Mouse (Mus musculus) gastrocnemius, adult 2 months (tissue): Measurements from ENCODE around the gene Bid. TPM values are rescaled to one million over a fixed set of nuclear protein-coding genes. Genes with fewer than 3 reads are reported as not detected.
A peak's percentile ranks its signal among the peaks of the same experiment; 100 is the strongest.
"Not testable (repeated sequence)": the region's sequence is repeated elsewhere in the genome, so short reads cannot be mapped to it uniquely, and the experiment has no call there.

ENCODE experiments used
- DNase-seq: peaks from one replicate; pipeline ENCODE4 v3.0.0; 2022
- H3K27ac ChIP-seq: fragments of 200-600 bp; 2 replicates; pipeline ENCODE4 v1.8.1; 2022; ENCODE audit warnings: mild to moderate bottlenecking
- H3K4me3 ChIP-seq: fragments of 200-600 bp; 2 replicates; pipeline ENCODE4 v1.8.1; 2022; ENCODE audit warnings: mild to moderate bottlenecking, moderate library complexity
- CTCF ChIP-seq: fragments of 200-600 bp; IDR thresholded peaks from 2 replicates; pipeline ENCODE4 v1.8.1; 2022; ENCODE audit warnings: antibody characterized with exemption, mild to moderate bottlenecking, moderate library complexity
- intact Hi-C: fragments of 180-260 bp; cut with DNase I; formaldehyde crosslinking; loops from one replicate; pipeline ENCODE4 v1.15.1; 2025
- total RNA-seq, 2 experiments: library from RNA; stranded (reverse); gene quantifications; 2 replicates each; pipeline ENCODE4 v1.2.3; 2021

Gene Bid
- total RNA-seq, 2 experiments from 2014 or later = 0.45 to 0.89 TPM

DNA sequence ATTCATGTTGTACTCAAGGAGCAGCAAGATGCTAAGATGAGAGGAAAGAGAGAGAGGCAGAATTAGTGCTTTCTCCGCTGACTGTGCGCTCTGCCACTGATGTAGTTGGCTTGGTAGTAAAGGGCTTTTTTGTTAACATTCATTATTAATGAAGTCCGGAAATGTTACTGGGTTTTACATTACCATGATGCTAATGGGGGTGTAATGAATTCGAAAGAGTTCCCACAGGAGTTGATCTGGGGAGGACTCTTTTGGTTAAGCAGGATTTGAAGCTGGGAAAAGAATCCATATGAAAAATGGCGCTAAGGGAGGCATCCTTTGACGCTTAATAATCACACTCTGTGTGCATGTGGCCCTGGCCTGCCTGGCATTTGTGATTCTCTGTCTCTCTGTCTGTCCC is 32.2 kb downstream of the Bid start:
- no peak for TF ChIP-seq CTCF
- DNase-seq = no peak
- intact Hi-C loops = no loop called here
- Histone ChIP-seq H3K4me3 (no peak overlapping the region), H3K27ac (no peak overlapping the region)

- no peak for DNase-seq
- intact Hi-C loops = no loop called here
- no peak for TF ChIP-seq CTCF
- H3K27ac ChIP-seq = no peak overlapping the region
- no peak overlapping the region for H3K4me3 ChIP-seq
Observed at GRCm38 (mm10) chr6:120879046-120879445, 37.6 kb downstream of the Bid start.

DNA sequence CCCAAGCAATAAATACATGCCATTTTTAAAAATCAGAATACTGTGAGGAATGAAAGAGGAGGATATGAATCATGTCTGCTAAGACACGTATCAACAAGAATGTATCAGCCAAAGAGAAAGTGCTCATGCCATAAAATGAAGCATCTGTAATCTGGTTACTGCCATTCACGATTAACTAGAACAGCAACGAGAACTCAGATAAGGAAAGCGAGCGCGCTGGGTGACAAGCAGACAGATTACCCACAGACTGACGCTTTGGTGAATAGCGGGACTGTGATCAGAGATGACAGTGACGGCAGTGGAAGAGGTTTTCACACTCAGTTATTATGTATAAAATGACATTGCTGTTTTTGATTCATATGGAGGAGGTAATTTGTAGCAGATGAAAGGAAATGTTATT is 42.8 kb downstream of the Bid start:
- TF ChIP-seq CTCF = no peak
- H3K27ac ChIP-seq = no peak overlapping the region
- H3K4me3 ChIP-seq = no peak overlapping the region
- intact Hi-C loops = no loop called here
- no peak for DNase-seq

- no peak overlapping the region for H3K27ac ChIP-seq
- no peak for DNase-seq
- TF ChIP-seq CTCF = no peak
- intact Hi-C loops = no loop called here
- H3K4me3 ChIP-seq = no peak overlapping the region
Observed at GRCm38 (mm10) chr6:120871286-120871685, 45.4 kb downstream of the Bid start.

DNA sequence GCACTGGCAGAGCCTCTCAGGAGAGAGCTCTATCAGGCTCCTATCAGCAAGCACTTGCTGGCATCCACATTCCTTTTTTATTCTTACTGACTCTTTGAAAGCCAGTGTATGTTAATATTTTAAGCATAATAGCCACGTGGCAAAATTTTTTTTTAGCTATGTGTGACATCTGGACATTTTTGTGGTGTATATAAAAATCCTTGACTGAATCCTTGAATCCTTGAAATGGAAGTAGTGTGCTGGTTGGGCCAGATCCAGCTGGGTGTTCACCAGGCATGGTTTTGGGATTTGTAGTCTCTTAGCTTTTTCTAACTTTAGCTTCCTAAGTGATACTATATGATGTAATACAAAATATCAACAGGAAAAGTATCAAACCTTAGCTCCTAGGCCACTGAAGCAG is 47.8 kb downstream of the Bid start:
- no peak for TF ChIP-seq CTCF
- DNase-seq = no peak
- H3K27ac ChIP-seq = no peak overlapping the region
- no peak overlapping the region for H3K4me3 ChIP-seq
- intact Hi-C loops = no loop called here

DNA sequence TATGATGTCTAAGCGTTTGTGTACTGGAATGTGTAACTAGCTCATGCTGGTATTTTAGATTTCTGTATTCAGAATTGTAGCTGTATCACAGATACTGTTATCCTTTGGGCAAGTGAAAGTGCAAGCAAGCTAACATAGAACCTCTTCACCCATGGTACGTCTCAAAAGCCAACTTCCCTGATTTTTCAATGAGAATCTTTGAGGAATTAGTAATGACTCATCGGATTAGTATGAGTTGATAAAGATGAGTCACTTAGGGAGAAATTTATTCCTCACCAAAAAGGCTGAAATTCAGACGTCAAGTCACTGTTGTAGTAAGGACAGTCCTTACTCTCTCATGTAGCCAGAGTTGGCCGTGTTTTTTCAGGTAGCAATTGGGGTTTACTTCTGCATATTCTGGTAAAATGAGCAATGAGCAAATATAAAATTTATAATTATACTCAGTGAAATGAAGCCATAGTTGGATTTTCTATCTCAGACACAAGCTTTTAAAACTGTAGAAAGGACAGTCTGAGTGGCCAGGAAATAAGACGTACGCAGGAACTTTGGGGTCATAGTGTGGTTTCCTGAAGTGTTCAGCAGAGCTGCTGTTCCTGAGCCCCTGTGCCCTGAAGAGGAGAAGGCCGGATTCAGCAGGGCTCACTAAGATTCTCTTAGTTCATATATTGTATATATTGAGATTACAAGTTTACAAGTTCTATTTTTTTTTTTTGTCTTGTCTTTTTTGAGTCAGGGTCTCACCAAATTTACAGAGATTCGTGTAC is 50.4 kb downstream of the Bid start:
- Histone ChIP-seq H3K27ac (peak overlapping the region; percentile 16; the same call in 1 of the 2 replicates), H3K4me3 (no peak overlapping the region)
- intact Hi-C loops = no loop called here
- DNase-seq = no peak
- no peak for TF ChIP-seq CTCF

DNA sequence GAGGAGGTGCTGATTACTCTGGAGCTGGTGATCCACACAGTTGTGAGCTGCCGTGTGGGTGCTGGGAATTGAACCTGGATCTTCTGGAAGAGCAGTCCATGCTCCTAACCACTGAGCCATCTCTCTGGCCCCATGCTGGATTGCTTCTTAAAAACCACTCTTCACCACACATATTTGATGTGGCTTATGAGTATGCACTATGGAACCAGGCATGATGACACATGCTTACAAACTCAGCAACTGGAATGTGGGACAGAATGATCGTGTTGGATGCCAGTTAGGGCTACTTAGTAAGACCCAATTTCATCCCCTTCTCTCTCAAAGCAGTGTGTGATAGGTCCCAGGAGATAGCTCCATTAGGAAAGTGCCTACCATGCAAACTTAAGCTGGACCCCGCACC is 56.6 kb downstream of the Bid start:
- Histone ChIP-seq H3K4me3 (no peak overlapping the region), H3K27ac (no peak overlapping the region)
- no peak for DNase-seq
- no peak for TF ChIP-seq CTCF
- intact Hi-C loops = no loop called here

- DNase-seq = no peak
- intact Hi-C loops = no loop called here
- no peak overlapping the region for H3K27ac ChIP-seq
- no peak for TF ChIP-seq CTCF
- no peak overlapping the region for H3K4me3 ChIP-seq
Observed at GRCm38 (mm10) chr6:120858217-120858711, 58.4 kb downstream of the Bid start.

DNA sequence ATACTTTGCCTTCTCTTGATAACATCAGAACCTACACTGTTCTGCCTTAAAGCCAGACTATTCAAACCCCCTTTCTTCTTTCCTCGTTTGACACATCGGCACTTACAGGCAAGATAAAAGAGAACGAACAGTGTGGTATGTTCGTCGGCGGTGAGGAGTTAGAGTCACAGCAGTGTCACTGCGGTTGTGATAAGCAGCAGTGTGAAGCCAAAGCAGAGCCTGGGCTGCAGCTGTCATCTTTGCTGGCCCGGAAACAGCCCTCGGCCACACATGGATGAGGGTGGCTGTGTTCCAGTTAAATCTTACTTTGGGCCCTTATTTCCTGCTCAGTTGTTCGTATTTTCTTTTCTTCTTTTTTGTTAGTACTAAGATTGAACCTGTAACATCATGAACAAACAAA is 62.2 kb downstream of the Bid start:
- TF ChIP-seq CTCF = no peak
- no peak for DNase-seq
- no peak overlapping the region for H3K27ac ChIP-seq
- intact Hi-C loops = no loop called here
- H3K4me3 ChIP-seq = no peak overlapping the region

DNA sequence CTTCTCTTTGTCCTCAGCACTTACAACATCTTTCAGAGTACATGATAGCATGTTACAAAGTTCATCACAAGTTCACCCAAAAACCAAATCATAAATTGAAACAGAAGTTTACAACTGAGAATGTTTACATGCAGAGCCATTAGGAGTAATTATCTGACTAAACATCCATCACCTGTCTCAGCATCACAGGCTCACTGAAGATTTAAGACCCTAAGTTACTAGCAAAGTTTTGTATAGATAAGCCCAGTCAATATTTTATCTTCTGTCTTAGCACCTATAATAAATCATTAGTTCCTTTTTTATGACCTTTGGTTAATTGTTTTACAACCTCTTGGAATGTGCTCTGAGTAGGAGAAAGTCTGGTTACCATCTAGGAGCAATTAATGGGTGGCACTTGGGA is 65.9 kb downstream of the Bid start:
- H3K27ac ChIP-seq, intact Hi-C loops, H3K4me3 ChIP-seq, DNase-seq: not testable (repeated sequence)

Other genes with a start within 250 kb of the Bid start
- gene Slc25a18, start 143.3 kb downstream of the Bid start, total RNA-seq = under 1 TPM; 0.13 to 0.20 TPM
- gene Atp6v1e1, start 94.1 kb downstream of the Bid start, total RNA-seq = 100 to 1,000 TPM; 127 to 137 TPM
- gene Bcl2l13, start 80.6 kb downstream of the Bid start, total RNA-seq = 10 to 100 TPM; 65.3 to 74.2 TPM
- gene Mical3, start 214.1 kb upstream of the Bid start, total RNA-seq = 10 to 100 TPM; 53.3 to 71.9 TPM